Mouse (Mus musculus) forebrain, embryonic 14.5 days (tissue): ENCODE measurements around the gene Acox2. TPM values are rescaled to one million over a fixed set of nuclear protein-coding genes. Genes with fewer than 3 reads are reported as not detected.

Source experiments
- ATAC-seq: fragments of 200-750 bp; cut with Nextera tagmentation; 2 replicates; pipeline ENCODE4 v1.8.0; 2017; ENCODE audit warnings: mild to moderate bottlenecking, moderate library complexity
- DNase-seq: peaks from one replicate; pipeline ENCODE4 v3.0.0-alpha.2; 2015; ENCODE audit warnings: low spot score
- H3K27ac ChIP-seq: fragments of 300-500 bp; sonication (generic); 2 replicates; pipeline ENCODE4 v1.5.1; 2014; ENCODE audit warnings: low read depth, mild to moderate bottlenecking, control low read depth, low read length, moderate library complexity
- H3K27me3 ChIP-seq: fragments of 300-500 bp; sonication (generic); replicated peaks from 2 replicates; pipeline ENCODE4 v1.6.1; 2014; ENCODE audit warnings: low read length, control low read depth, mixed read lengths; ENCODE audit not compliant: control insufficient read depth, insufficient read depth
- H3K36me3 ChIP-seq: fragments of 300-500 bp; sonication (generic); 2 replicates; pipeline ENCODE4 v1.6.1; 2014; ENCODE audit warnings: low read length, control low read depth; ENCODE audit not compliant: control insufficient read depth, insufficient read depth
- H3K4me1 ChIP-seq: fragments of 300-500 bp; sonication (generic); 2 replicates; pipeline ENCODE4 v1.6.1; 2014; ENCODE audit warnings: antibody characterized with exemption, low read length, control low read depth; ENCODE audit not compliant: control insufficient read depth, insufficient read depth
- H3K4me2 ChIP-seq: fragments of 300-500 bp; sonication (generic); 2 replicates; pipeline ENCODE4 v1.6.1; 2014; ENCODE audit warnings: mild to moderate bottlenecking, control low read depth, low read length
- H3K4me3 ChIP-seq: fragments of 300-500 bp; sonication (generic); 2 replicates; pipeline ENCODE4 v1.5.1; 2014; ENCODE audit warnings: low read depth, low read length, control low read depth
- H3K9ac ChIP-seq: fragments of 300-500 bp; sonication (generic); 2 replicates; pipeline ENCODE4 v1.6.1; 2014; ENCODE audit warnings: mild to moderate bottlenecking, low read length, control low read depth, moderate library complexity
- H3K9me3 ChIP-seq: fragments of 300-500 bp; sonication (generic); replicated peaks from 2 replicates; pipeline ENCODE4 v1.6.1; 2016; ENCODE audit warnings: low read length, control low read depth, mixed read lengths; ENCODE audit not compliant: control insufficient read depth
- WGBS: fragments of 180-500 bp; shearing (Covaris S2); extraction: QIAGEN DNeasy Blood & Tissue Kit; methylation state at CpG from one replicate; pipeline ENCODE4 v1.1.7; 2014; 5-methylcytosine and 5-hydroxymethylcytosine counted together
- polyA plus RNA-seq: library from polyadenylated mRNA; unstranded; fragments of >200 nt; fragmentation: Nextera tagmentation; extraction: Ambion mirVana; gene quantifications from 2 replicates; pipeline ENCODE4 v1.2.1, GENCODE M21; 2014

Acox2 gene
- polyA plus RNA-seq, 1 experiment from 2014 or later: not detected

- ATAC-seq (peak; percentile 83), DNase-seq (peak; percentile 73)
- Histone ChIP-seq H3K4me2 (peak overlapping the region; percentile 79), H3K4me3 (peak overlapping the region; percentile 58), H3K4me1 (peaks cover 27% of the 10 kb centered on the region), H3K27me3 (0 out of 2 replicates have a peak, but pooled peaks cover 6% of the 10 kb centered on the region), H3K9me3 (no peaks in the 10 kb centered on the region), H3K36me3 (no peaks in the 10 kb centered on the region), H3K27ac (peak overlapping the region; percentile 93), H3K9ac (peak overlapping the region; percentile 81)
- WGBS: 1% methylated on average over 61 of the region's 63 CpGs
Measured at GRCm38 (mm10) chr14:8214299-8215207, 44.6 kb downstream of the Acox2 start.

- WGBS: under 1% methylated on average over 41 of the region's 49 CpGs
- peak within 1 kb of the TSS; percentile 81 for H3K9ac ChIP-seq
- no peaks in the 10 kb centered on the region for H3K36me3 ChIP-seq
Measured at GRCm38 (mm10) chr14:8213803-8214224, 45.3 kb downstream of the Acox2 start, which contains the start of gene Kctd6. Gene Kctd6 (plus strand): TSS chr14:8214140.

GRCm38 (mm10) chr14:8212996-8213395 lies 46.2 kb downstream of the Acox2 start:
- no peak overlapping the region for H3K27ac ChIP-seq
- no peak overlapping the region for H3K9ac ChIP-seq
- H3K36me3 ChIP-seq: no peaks in the 10 kb centered on the region
- DNase-seq (no peak), ATAC-seq (no peak)
- H3K4me1 ChIP-seq: peaks cover 20% of the 10 kb centered on the region
- 0 out of 2 replicates have a peak, but pooled peaks cover 6% of the 10 kb centered on the region for H3K27me3 ChIP-seq
- WGBS: 74% methylated on average over 2 of the region's 2 CpGs
- H3K4me2 ChIP-seq: no peak overlapping the region
- no peak overlapping the region for H3K4me3 ChIP-seq
- H3K9me3 ChIP-seq: no peaks in the 10 kb centered on the region

More at GRCm38 (mm10) chr14:8213803-8214224, 45.3 kb downstream of the Acox2 start, which contains the start of gene Kctd6:
- ATAC-seq: peak; percentile 96
- DNase-seq: peak; percentile 96
- H3K4me1 ChIP-seq: peaks cover 25% of the 10 kb centered on the region
- H3K27me3 ChIP-seq: 0 out of 2 replicates have a peak, but pooled peaks cover 6% of the 10 kb centered on the region
- H3K4me2 ChIP-seq: peak within 1 kb of the TSS; percentile 79
- H3K27ac ChIP-seq: peak within 1 kb of the TSS; percentile 93
- H3K4me3 ChIP-seq: peak within 1 kb of the TSS; percentile 58
- no peaks in the 10 kb centered on the region for H3K9me3 ChIP-seq

- Histone ChIP-seq H3K4me3 (no peak overlapping the region), H3K27ac (no peak overlapping the region), H3K4me2 (no peak overlapping the region), H3K9me3 (no peaks in the 10 kb centered on the region), H3K36me3 (no peaks in the 10 kb centered on the region), H3K27me3 (no peaks in the 10 kb centered on the region), H3K9ac (no peak overlapping the region), H3K4me1 (peaks cover 10% of the 10 kb centered on the region; the same call in 1 of the 2 replicates)
- ATAC-seq: no peak
- WGBS: 82% methylated on average over 2 of the region's 2 CpGs
- DNase-seq: no peak
Measured at GRCm38 (mm10) chr14:8209896-8210295, 49.3 kb downstream of the Acox2 start.

- Histone ChIP-seq H3K27ac (peak overlapping the region; percentile 52; the same call in 1 of the 2 replicates), H3K4me1 (peaks cover 7% of the 10 kb centered on the region; the same call in 1 of the 2 replicates), H3K36me3 (no peaks in the 10 kb centered on the region), H3K4me2 (no peak overlapping the region), H3K9ac (no peak overlapping the region), H3K9me3 (no peaks in the 10 kb centered on the region), H3K27me3 (no peaks in the 10 kb centered on the region), H3K4me3 (no peak overlapping the region)
- WGBS: 67% methylated on average over 3 of the region's 3 CpGs
- ATAC-seq (peak; percentile 54; the same call in 1 of the 2 replicates), DNase-seq (peak; percentile 76)
Measured at GRCm38 (mm10) chr14:8208876-8209275, 50.3 kb downstream of the Acox2 start.

GRCm38 (mm10) chr14:8207543-8207942 lies 51.6 kb downstream of the Acox2 start:
- Histone ChIP-seq H3K4me1 (peaks cover 7% of the 10 kb centered on the region; the same call in 1 of the 2 replicates), H3K4me2 (no peak overlapping the region), H3K9me3 (no peaks in the 10 kb centered on the region), H3K9ac (no peak overlapping the region), H3K4me3 (no peak overlapping the region), H3K36me3 (no peaks in the 10 kb centered on the region), H3K27ac (peak overlapping the region; percentile 60; the same call in 1 of the 2 replicates), H3K27me3 (no peaks in the 10 kb centered on the region)
- DNase-seq (no peak), ATAC-seq (0 out of 2 replicates have a peak, but pooled peaks have one; percentile 17)
- WGBS: 49% methylated on average over 5 of the region's 5 CpGs

GRCm38 (mm10) chr14:8207105-8207504 lies 52.0 kb downstream of the Acox2 start:
- no peaks in the 10 kb centered on the region for H3K36me3 ChIP-seq
- H3K27me3 ChIP-seq: no peaks in the 10 kb centered on the region
- no peaks in the 10 kb centered on the region for H3K9me3 ChIP-seq
- no peak overlapping the region for H3K9ac ChIP-seq
- no peak overlapping the region for H3K4me2 ChIP-seq
- H3K27ac ChIP-seq: peak overlapping the region; percentile 60; the same call in 1 of the 2 replicates
- H3K4me1 ChIP-seq: peaks cover 7% of the 10 kb centered on the region; the same call in 1 of the 2 replicates
- DNase-seq (peak; percentile 57), ATAC-seq (peak; percentile 60; the same call in 1 of the 2 replicates)
- WGBS: 11% methylated on average over 5 of the region's 5 CpGs
- H3K4me3 ChIP-seq: no peak overlapping the region

GRCm38 (mm10) chr14:8206179-8206910 lies 52.8 kb downstream of the Acox2 start:
- DNase-seq: no peak
- H3K4me3 ChIP-seq: no peak overlapping the region
- H3K36me3 ChIP-seq: no peaks in the 10 kb centered on the region
- H3K27me3 ChIP-seq: no peaks in the 10 kb centered on the region
- H3K4me1 ChIP-seq: peaks cover 7% of the 10 kb centered on the region; the same call in 1 of the 2 replicates
- no peak overlapping the region for H3K4me2 ChIP-seq
- ATAC-seq: no peak
- H3K27ac ChIP-seq: no peak overlapping the region
- 45% methylated on average over 9 of the region's 9 CpGs for WGBS
- no peaks in the 10 kb centered on the region for H3K9me3 ChIP-seq
- H3K9ac ChIP-seq: no peak overlapping the region
